Mouse (Mus musculus) ES-E14 (cell line): ENCODE results near the gene Palm.

Experiments used
- CHD2 ChIP-seq: IDR thresholded peaks from 2 replicates; pipeline ENCODE4 v1.6.1; 2014; ENCODE audit warnings: mild to moderate bottlenecking, low read depth, low read length, inconsistent platforms
- MAFK ChIP-seq: IDR thresholded peaks from 2 replicates; pipeline ENCODE4 v1.6.1; 2014; ENCODE audit warnings: mild to moderate bottlenecking, low read depth, low read length, inconsistent platforms; ENCODE audit not compliant: insufficient read depth
- ZNF384 ChIP-seq: IDR thresholded peaks from 2 replicates; pipeline ENCODE4 v1.6.1; 2012; ENCODE audit warnings: low read depth, low read length, inconsistent platforms

DNA sequence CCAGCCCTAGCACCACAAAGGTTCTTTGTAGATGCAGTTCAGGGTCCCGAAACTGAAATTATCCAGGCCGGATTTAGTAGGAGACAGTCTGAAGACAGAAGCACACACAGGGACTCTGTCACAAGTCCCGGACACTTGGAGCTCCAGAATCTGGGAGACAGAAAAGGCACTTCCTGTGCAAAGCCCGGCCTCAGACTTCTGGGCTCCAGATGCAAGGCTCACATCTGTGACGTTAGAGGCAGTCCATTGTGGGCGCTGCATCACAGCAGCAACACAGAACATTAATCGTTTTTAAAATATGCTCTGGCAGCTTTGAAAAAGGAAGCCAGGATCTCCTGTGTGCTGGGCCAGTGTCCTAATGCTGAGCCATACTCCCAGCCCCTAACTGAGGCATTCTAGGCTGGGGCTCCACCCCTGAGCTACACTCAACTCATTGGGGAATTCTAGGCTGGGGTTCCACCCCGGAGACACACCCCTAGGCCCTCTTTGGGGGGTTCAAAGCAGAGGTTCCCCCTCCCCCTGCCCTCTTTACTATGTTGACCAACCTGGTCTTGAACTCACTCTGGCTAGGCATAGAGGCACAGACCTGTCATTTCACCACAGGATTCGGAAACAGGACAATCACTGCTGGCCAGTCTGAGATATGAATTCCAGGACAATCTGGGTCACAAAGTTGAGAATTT, 58.9 kb downstream of the Palm start:
- TF ChIP-seq MAFK (no peak), CHD2 (no peak), ZNF384 (no peak)
